Mouse (Mus musculus) heart, embryonic 14.5 days (tissue): ENCODE measurements around the gene Rack1. TPM values are rescaled to one million over a fixed set of nuclear protein-coding genes. Genes with fewer than 3 reads are reported as not detected.

ENCODE experiments used
- ATAC-seq: fragments of 200-750 bp; cut with Nextera tagmentation; 2 replicates; pipeline ENCODE4 v1.8.0; 2017; ENCODE audit warnings: low read depth, moderate TSS enrichment; ENCODE audit not compliant: insufficient number of reproducible peaks, insufficient read depth, low FRiP score
- H3K27ac ChIP-seq, 2 experiments: fragments of 200-500 bp in 1 of 2; fragments of 300-500 bp in 1 of 2; sonication (generic) in 1 of 2; replicated peaks in 1 of 2; 2 replicates each; pipeline ENCODE4 v1.5.1; 2012 to 2014; ENCODE audit warnings: low read depth in 2 of 2, low read length in 2 of 2, control low read depth in 1 of 2, mild to moderate bottlenecking in 1 of 2, mixed read lengths in 1 of 2; ENCODE audit not compliant: control insufficient read depth in 1 of 2, insufficient read depth in 1 of 2
- H3K27me3 ChIP-seq: fragments of 300-500 bp; sonication (generic); 2 replicates; pipeline ENCODE4 v1.6.1; 2014; ENCODE audit warnings: mild to moderate bottlenecking, low read length, control low read depth; ENCODE audit not compliant: control insufficient read depth, insufficient read depth
- H3K36me3 ChIP-seq: fragments of 300-500 bp; sonication (generic); 2 replicates; pipeline ENCODE4 v1.6.1; 2014; ENCODE audit warnings: mild to moderate bottlenecking, control low read depth, low read length, mixed read lengths; ENCODE audit not compliant: control insufficient read depth, insufficient read depth
- H3K4me1 ChIP-seq, 2 experiments: fragments of 200-500 bp in 1 of 2; fragments of 300-500 bp in 1 of 2; sonication (generic) in 1 of 2; 2 replicates each; pipeline ENCODE4 v1.6.1; 2012 to 2014; ENCODE audit warnings: low read length in 2 of 2, control low read depth in 1 of 2, mixed read lengths in 1 of 2; ENCODE audit not compliant: control insufficient read depth in 2 of 2, insufficient read depth in 2 of 2
- H3K4me2 ChIP-seq: fragments of 300-500 bp; sonication (generic); 2 replicates; pipeline ENCODE4 v1.6.1; 2014; ENCODE audit warnings: mild to moderate bottlenecking, low read length
- H3K4me3 ChIP-seq, 2 experiments: fragments of 200-500 bp in 1 of 2; fragments of 300-500 bp in 1 of 2; sonication (generic) in 1 of 2; 2 replicates each; pipeline ENCODE4 v1.5.1; 2012 to 2014; ENCODE audit warnings: low read length in 2 of 2, mild to moderate bottlenecking in 2 of 2, control low read depth in 1 of 2, low read depth in 1 of 2, moderate library complexity in 1 of 2; ENCODE audit not compliant: control insufficient read depth in 1 of 2, insufficient read depth in 1 of 2
- H3K9ac ChIP-seq: fragments of 300-500 bp; sonication (generic); 2 replicates; pipeline ENCODE4 v1.6.1; 2014; ENCODE audit warnings: mild to moderate bottlenecking, low read length
- H3K9me3 ChIP-seq: fragments of 300-500 bp; sonication (generic); 2 replicates; pipeline ENCODE4 v1.6.1; 2016; ENCODE audit warnings: low read length, control low read depth; ENCODE audit not compliant: control insufficient read depth
- WGBS: fragments of 180-500 bp; shearing (Covaris S2); extraction: QIAGEN DNeasy Blood & Tissue Kit; methylation state at CpG from one replicate; pipeline ENCODE4 v1.1.7; 2014; 5-methylcytosine and 5-hydroxymethylcytosine counted together
- polyA plus RNA-seq: library from polyadenylated mRNA; unstranded; fragments of >200 nt; fragmentation: Nextera tagmentation; extraction: Ambion mirVana; gene quantifications from 2 replicates; pipeline ENCODE4 v1.2.1, GENCODE M21; 2014

Rack1 gene
- polyA plus RNA-seq, 1 experiment from 2014 or later, result 512 TPM

GRCm38 (mm10) chr11:48774443-48775298 lies 25.5 kb upstream of the Rack1 start:
- H3K27me3 ChIP-seq, result no peaks in the 10 kb centered on the region
- no peaks in the 10 kb centered on the region for H3K4me1 ChIP-seq
- no peaks in the 10 kb centered on the region for H3K36me3 ChIP-seq
- H3K4me2 ChIP-seq, result peak overlapping the region; percentile 42
- WGBS, result 37% methylated on average over 17 of the region's 17 CpGs
- H3K9me3 ChIP-seq, result no peaks in the 10 kb centered on the region
- no peak for ATAC-seq
- no peak overlapping the region for H3K4me3 ChIP-seq
- no peak overlapping the region for H3K27ac ChIP-seq
- no peak overlapping the region for H3K9ac ChIP-seq

- H3K9ac ChIP-seq, result no peak overlapping the region
- no peaks in the 10 kb centered on the region for H3K36me3 ChIP-seq
- no peaks in the 10 kb centered on the region for H3K9me3 ChIP-seq
- no peaks in the 10 kb centered on the region for H3K4me1 ChIP-seq
- no peak overlapping the region for H3K4me3 ChIP-seq
- WGBS, result 5% methylated on average over 7 of the region's 7 CpGs
- no peak overlapping the region for H3K27ac ChIP-seq
- no peak for ATAC-seq
- no peaks in the 10 kb centered on the region for H3K27me3 ChIP-seq
- H3K4me2 ChIP-seq, result 0 out of 2 replicates have a peak overlapping the region, but pooled peaks have one; percentile 21
These were observed 24.6 kb upstream of the Rack1 start for GRCm38 (mm10) chr11:48775483-48775882.

- Histone ChIP-seq H3K36me3 (no peaks in the 10 kb centered on the region), H3K4me1 (no peaks in the 10 kb centered on the region), H3K27me3 (no peaks in the 10 kb centered on the region), H3K9me3 (no peaks in the 10 kb centered on the region), H3K27ac (no peak overlapping the region), H3K9ac (no peak overlapping the region), H3K4me3 (no peak overlapping the region), H3K4me2 (no peak overlapping the region)
- WGBS, result 48% methylated on average over 9 of the region's 9 CpGs
- ATAC-seq, result no peak
These were observed 23.5 kb upstream of the Rack1 start for GRCm38 (mm10) chr11:48776664-48777063.

- Histone ChIP-seq H3K9me3 (no peaks in the 10 kb centered on the region), H3K4me2 (no peak overlapping the region), H3K36me3 (no peaks in the 10 kb centered on the region), H3K4me1 (no peaks in the 10 kb centered on the region), H3K4me3 (no peak overlapping the region), H3K9ac (no peak overlapping the region), H3K27me3 (no peaks in the 10 kb centered on the region), H3K27ac (no peak overlapping the region)
- 89% methylated on average over 9 of the region's 9 CpGs for WGBS
- no peak for ATAC-seq
These were observed 22.8 kb upstream of the Rack1 start for GRCm38 (mm10) chr11:48777303-48777702.

GRCm38 (mm10) chr11:48779450-48779849 lies 20.7 kb upstream of the Rack1 start:
- H3K27ac ChIP-seq, result no peak overlapping the region
- ATAC-seq, result no peak
- H3K9ac ChIP-seq, result no peak overlapping the region
- no peaks in the 10 kb centered on the region for H3K27me3 ChIP-seq
- no peaks in the 10 kb centered on the region for H3K9me3 ChIP-seq
- no peaks in the 10 kb centered on the region for H3K4me1 ChIP-seq
- no peak overlapping the region for H3K4me2 ChIP-seq
- 33% methylated on average over 7 of the region's 7 CpGs for WGBS
- no peaks in the 10 kb centered on the region for H3K36me3 ChIP-seq
- no peak overlapping the region for H3K4me3 ChIP-seq

- Histone ChIP-seq H3K27ac (no peak overlapping the region), H3K4me3 (no peak overlapping the region), H3K36me3 (no peaks in the 10 kb centered on the region), H3K27me3 (no peaks in the 10 kb centered on the region), H3K4me2 (no peak overlapping the region), H3K9me3 (no peaks in the 10 kb centered on the region), H3K9ac (no peak overlapping the region), H3K4me1 (no peaks in the 10 kb centered on the region)
- 83% methylated on average over 4 of the region's 4 CpGs for WGBS
- no peak for ATAC-seq
These were observed 17.9 kb upstream of the Rack1 start for GRCm38 (mm10) chr11:48782243-48782642.

GRCm38 (mm10) chr11:48787455-48788211 lies 12.5 kb upstream of the Rack1 start:
- Histone ChIP-seq H3K4me2 (peak overlapping the region; percentile 69), H3K36me3 (no peaks in the 10 kb centered on the region), H3K27ac (no peak overlapping the region; a peak in 1 of 4 replicates), H3K27me3 (no peaks in the 10 kb centered on the region), H3K4me1 (peaks cover 4 to 9% of the 10 kb centered on the region in 2 experiments; a peak in 3 of 4 replicates), H3K4me3 (peak overlapping the region in 1 of 2 experiments; percentile 39; a peak in 2 of 4 replicates), H3K9ac (no peak overlapping the region; the same call in 1 of the 2 replicates), H3K9me3 (no peaks in the 10 kb centered on the region)
- no peak for ATAC-seq
- 44% methylated on average over 10 of the region's 10 CpGs for WGBS
